Mouse (Mus musculus): ENCODE measurements around the gene Frmpd4. TPM values are rescaled to one million over a fixed set of nuclear protein-coding genes. Genes with fewer than 3 reads are reported as not detected.

Gene Frmpd4
- total RNA-seq, 2 experiments from 2014 or later, result not detected

DNA sequence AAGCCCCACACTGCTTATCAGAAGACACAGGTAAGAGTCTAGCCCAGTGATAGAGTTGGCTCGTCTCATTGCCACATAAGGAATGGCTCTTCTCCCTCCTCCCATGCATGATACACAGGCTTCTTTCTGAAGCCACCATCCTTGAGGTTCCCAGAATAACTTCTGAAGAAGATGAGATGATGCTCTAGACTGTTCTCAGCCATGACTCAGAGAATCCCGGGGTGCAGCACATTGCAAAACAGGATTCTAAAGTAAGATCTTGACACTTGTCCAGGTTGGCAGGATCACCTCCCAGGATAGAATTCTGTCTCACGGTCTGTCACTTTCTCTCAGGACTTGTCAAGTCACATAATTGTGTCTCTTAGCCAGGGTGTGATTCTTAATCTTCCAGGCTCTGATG is 1024.2 kb downstream of the Frmpd4 start:
- DNase-seq, result no peak

DNA sequence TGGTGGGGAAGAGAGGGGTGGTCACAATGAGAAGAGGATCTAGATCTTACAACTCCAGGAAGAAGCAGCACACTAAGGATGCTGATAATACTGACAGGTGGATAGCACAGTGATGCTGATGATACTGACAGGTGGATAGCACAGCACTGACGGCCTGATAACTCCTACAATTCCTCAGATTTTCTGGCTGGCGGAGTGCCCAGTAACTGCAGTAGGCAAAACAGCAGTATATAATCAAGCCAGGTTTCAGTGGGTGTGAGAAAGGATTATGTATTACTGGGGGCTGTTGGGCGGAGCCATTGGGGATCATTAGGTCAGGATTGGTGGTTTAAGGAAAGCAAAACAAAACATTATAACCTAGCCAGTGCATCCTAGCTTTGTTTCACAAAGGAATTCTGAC is 1053.9 kb downstream of the Frmpd4 start:
- DNase-seq, result no peak

DNA sequence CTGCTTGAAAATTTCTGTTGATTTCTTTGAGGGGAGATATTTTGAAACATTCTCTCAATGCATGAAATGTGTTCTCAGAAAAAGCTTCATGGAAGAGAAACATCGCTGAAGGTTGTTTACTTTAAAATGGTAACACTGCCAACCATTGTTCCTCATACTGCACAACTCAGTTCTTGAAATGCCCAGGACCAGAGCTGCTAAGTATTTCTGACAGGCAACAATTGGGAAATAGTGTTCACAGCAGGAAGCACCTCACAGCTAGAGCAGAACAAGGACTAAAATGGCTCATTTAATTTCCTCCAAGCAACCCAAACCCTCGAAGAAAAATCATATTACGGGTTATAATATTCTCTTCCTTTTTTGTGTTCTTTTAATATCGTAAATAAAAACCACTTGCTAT is 1054.5 kb downstream of the Frmpd4 start:
- peak in 1 of 2 experiments; percentile 1 for DNase-seq

DNA sequence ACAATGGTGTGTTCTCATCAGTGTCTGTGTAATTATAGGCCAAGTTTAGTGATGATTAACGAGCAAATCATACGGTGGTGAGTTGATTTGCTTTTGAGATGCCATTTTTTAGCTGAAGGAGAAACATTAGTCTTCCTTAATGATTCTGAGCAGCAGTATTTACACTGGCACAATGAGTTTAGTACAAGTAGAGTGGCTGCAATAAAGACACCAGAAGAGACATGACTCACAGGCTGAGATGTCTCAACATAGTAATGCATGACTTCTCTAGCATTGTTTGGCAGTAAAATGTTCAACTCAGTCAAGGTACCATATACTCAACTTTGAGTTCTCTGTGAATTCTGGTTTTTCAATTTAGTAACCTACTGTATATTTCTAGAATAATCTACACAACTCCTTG is 1058.6 kb downstream of the Frmpd4 start:
- DNase-seq, result no peak

DNA sequence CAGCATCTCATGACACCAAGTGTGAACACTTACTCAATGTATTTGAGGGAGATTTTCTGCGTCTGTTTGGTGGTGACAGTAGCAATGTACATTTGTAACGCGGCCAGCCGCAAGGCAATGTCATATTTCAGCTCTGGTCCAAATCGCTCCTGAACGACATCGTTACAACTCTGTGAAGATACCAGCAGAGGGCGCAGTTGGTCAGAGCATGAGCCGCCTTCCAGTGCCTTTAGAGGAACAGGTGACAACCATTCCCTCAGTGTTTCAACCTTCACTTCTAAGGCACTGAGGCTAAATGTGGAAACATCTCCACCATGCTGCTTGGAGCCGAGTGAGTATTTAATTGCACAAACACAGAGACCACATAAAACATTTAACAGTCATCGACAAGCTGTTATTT is 1079.3 kb downstream of the Frmpd4 start:
- peak; percentile 3 to 22 for DNase-seq

DNA sequence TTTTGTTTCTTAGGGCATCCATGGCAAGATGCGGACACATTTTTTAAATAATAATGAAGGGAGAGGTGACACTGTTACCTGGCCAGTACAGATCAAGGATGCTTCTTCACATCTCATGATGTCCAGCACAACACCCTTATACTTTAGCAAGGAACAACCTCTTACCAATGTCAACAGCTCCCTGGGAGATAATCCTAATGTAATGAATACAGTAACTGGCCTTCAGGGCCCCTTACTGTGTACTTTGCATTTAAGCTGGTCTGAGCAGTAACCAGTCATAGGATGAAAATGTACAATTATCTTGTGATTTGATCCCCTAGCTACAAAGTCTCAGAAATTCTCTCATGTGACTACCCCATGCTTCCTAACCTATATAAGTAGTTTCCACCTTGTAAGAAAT is 1084.8 kb downstream of the Frmpd4 start:
- no peak for DNase-seq

DNA sequence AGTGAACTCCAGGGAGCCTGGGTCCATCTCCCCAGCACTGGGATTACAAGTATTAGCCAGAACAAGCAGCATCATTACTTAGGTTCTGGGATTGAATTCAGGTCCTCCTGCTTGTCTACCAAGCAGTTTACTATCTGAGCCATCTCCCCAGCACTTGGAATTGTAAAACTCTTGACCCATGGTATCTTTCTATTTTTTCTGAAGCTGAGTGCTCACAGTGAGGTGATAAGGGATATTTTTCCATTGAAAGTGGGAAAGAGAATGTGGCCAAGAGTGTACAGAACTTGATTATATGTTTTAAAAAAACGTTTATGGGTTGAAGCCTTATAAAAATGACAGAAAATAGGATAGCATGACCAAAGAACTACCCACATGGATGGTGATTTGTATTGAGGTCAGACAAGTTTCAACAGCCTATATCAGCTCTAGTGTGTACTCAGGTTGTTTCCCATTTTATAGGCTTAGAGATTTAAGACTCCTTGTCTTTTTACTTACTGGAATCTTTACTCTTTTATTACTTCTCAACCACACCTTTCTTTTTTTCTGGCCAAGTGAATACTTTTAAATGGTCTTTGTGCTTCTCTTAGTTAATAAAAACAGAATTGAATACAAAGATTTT is 1085.3 kb downstream of the Frmpd4 start:
- DNase-seq, result no peak

DNA sequence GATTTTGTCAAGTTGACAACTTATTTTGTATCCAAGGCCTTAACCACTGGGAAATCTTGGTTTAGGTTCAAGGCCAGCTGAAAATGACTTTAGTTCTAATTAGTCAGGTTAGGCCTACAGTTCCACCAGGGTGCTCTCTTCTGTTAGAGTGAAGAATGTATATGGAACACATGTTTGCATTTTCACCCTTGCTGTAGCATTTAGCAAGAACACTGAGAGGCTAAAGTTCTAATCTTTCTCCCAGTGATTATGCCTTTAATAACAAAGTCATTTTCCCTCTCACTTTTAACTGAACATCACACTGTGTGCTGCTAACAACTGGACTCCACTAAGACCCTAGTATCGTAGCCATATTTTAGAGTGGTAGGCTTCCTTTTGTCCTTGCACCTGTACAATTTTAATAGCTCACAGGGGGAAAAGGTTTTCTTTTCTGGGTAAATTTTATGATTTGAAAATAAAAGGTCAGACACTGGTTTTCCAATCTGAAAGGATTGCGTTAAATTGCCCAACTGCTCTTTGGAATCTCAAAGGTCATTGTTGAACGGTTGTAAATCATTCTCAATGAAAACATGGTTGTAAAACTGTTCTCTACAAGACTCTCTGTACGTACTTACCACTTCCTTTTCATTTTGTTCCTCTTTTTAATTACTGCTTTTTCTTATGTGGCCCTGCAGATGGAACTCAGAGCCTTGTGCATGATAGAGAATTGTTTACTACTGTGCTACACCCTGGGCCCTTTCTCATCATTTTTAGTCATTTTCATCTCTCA is 1093.4 kb downstream of the Frmpd4 start:
- DNase-seq, result no peak

DNA sequence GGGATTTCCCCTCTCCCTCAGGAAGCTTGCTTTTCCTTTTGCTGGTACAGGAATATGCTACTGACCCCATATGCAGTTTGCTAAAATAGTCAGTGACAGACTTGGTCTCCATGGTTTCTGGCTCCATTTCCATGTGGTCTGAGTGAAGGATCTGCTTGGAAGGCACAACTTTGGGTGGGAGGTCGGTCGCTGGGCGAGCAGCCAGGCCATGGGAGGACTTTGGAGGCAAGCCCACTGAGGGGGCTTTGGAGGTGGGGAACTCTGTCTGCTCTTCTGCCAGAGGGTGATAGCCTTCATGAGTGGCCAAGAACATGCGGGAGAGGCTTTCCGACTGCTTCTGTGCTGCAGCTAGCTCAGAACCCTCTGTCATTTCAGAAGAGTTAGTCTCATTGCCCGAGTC is 1099.4 kb downstream of the Frmpd4 start:
- DNase-seq, result no peak

DNA sequence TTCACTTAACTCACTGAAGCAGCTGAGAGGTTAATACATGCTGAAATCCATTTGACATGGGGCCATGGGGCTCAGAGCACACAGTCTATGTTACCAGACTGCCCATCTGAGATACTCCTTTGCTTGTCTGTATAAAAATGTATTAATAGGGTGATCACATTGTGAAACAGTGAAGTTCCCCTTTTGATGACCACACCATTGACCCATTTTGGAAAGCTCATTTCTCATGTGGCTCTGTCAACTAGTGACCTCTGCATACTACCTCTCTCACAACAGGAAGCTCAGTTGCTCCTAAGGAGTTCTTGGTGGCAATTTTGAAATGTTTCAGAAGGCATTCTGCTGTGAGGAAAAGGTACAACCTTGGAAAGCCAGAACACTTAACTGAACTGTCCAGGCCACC is 1142.1 kb downstream of the Frmpd4 start:
- no peak for DNase-seq

DNA sequence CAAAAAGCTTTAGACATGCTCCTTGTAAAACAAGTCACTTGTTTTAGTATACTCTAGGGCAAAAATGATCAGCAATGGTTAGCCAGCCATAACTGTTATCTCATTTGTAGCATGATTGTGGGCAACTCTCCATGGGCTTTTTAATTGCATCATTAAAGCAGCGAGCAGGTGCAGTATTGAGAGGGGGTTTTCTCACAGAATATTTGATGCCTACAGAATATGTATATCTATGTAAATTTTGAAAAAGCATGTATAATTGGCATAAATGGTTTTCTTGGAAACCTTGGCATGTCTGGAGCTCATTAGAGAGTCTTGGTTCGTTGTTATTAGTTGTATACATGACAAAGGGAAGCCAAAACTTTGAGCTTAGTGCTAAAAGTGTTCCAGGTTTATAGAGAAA is 1143.1 kb downstream of the Frmpd4 start:
- DNase-seq, result no peak

Other genes starting within 250 kb of the Frmpd4 start
- gene Msl3, start 96.7 kb upstream of the Frmpd4 start, total RNA-seq (2021), result 10 to 100 TPM; 45.7 to 51.7 TPM
- gene Arhgap6, start 217.9 kb upstream of the Frmpd4 start, total RNA-seq (2021), result 1 to 10 TPM; 3.5 to 3.7 TPM